Mouse (Mus musculus): ENCODE results near the gene Sesn3. TPM values are rescaled to one million over a fixed set of nuclear protein-coding genes. Genes with fewer than 3 reads are reported as not detected.

Sesn3 gene
- polyA plus RNA-seq, 1 experiment from 2014 or later = 29.1 TPM

DNA sequence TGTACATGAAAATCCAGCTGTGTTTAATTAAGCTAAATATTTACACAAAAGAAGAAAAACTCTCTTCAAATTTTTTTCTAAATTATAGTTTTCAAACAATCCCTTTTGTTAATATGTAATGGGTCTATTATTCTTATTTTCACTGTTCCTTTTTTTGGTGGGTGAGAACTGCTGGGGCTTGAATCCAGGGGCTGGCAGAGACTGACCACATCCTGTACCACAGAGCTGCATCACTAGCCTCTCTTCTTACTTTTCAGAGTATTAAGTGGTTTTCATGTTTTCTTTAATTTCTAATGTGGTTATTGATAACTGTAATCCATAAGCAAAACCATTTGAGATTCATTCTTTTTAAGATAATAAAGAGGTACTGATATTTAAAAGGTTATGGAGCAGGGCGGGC lies 19.0 kb downstream of the Sesn3 start:
- Histone ChIP-seq H3K4me1 (ENCODE audit: control insufficient read depth, insufficient read depth, low read length) (no peaks in the 10 kb centered on the region), H3K4me2 (ENCODE audit: low read depth, severe bottlenecking) (no peak overlapping the region), H3K36me3 (ENCODE audit: control insufficient read depth, insufficient read depth, low read length) (no peaks in the 10 kb centered on the region), H3K4me3 (ENCODE audit: low read depth, low read length) (no peak overlapping the region), H3K27ac (replicated peaks; ENCODE audit: low read depth, low read length) (no peak overlapping the region), H3K9me3 (ENCODE audit: control insufficient read depth, low read length) (no peaks in the 10 kb centered on the region), H3K27me3 (ENCODE audit: control insufficient read depth, insufficient read depth, low read length) (no peaks in the 10 kb centered on the region), H3K9ac (ENCODE audit: low read length) (no peak overlapping the region)
- 90% methylated on average over 1 of the region's 1 CpGs for WGBS
- no peak for ATAC-seq (ENCODE audit: insufficient number of reproducible peaks, low FRiP score, low TSS enrichment, low read depth)
- no peak for DNase-seq (ENCODE audit: low spot score)

DNA sequence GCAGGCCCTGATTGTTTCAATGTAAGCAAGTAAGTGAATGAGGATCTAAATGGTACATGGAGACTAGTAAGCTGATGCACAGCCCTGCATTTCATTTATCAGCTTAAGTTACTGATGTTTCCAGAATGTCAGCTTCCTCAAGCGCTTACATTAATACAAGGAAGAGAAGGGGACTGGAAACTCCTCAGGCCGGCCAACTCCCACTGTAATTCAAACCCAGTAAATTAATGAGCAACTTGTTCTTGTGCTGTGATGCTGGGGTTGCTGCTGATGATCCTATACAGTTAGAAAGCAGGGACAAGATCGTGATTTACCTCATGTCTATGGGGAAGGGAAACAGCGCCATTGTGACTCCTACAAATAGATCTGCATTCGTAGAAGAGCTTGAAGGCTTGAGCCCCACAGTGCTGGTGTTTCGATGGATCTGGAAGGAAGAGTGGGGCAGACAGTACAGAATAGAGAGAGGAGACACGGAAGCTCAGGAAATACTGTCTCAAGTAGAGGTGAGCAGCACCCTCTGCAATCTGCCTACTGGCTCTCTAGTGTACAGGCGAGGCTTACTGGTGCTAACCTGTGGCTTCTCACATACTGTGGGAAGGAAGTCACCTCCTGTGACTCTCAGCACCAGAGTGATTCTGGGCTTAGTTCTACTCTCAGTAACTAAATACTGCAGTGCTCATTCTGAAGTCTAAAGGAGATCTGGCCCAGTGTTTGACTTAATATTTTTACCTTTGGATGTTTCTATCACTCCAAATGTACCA lies 21.0 kb downstream of the Sesn3 start:
- Histone ChIP-seq H3K9ac (ENCODE audit: low read length) (no peak overlapping the region), H3K27ac (replicated peaks; ENCODE audit: low read depth, low read length) (no peak overlapping the region), H3K9me3 (ENCODE audit: control insufficient read depth, low read length) (no peaks in the 10 kb centered on the region), H3K4me2 (ENCODE audit: low read depth, severe bottlenecking) (no peak overlapping the region), H3K4me1 (ENCODE audit: control insufficient read depth, insufficient read depth, low read length) (no peaks in the 10 kb centered on the region), H3K36me3 (ENCODE audit: control insufficient read depth, insufficient read depth, low read length) (no peaks in the 10 kb centered on the region), H3K27me3 (ENCODE audit: control insufficient read depth, insufficient read depth, low read length) (no peaks in the 10 kb centered on the region), H3K4me3 (ENCODE audit: low read depth, low read length) (no peak overlapping the region)
- ATAC-seq (ENCODE audit: insufficient number of reproducible peaks, low FRiP score, low TSS enrichment, low read depth) (no peak), DNase-seq (ENCODE audit: low spot score) (no peak)
- 93% methylated on average over 8 of the region's 8 CpGs for WGBS

DNA sequence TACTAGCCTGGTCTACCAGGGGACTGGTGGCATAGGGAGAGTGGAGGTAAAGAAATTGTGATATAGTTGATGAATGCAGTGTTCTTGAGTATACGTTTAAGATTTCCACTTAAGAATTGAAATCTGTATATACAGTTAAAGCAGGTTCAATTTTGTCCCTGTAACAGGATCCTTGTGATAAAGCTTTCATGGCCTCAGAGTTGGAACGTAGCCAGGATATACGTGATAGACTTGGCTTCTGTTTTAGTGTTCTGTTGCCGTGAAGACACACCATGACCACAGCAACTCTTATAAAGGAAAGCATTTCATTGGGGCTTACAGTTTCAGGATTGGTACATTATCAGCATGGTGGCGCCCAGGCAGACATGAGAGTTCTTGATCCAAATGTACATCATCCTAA lies 22.3 kb downstream of the Sesn3 start:
- ATAC-seq (ENCODE audit: insufficient number of reproducible peaks, low FRiP score, low TSS enrichment, low read depth) (no peak), DNase-seq (ENCODE audit: low spot score) (no peak)
- H3K27ac ChIP-seq (replicated peaks; ENCODE audit: low read depth, low read length) = no peak overlapping the region
- H3K9ac ChIP-seq (ENCODE audit: low read length) = no peak overlapping the region
- no peaks in the 10 kb centered on the region for H3K36me3 ChIP-seq (ENCODE audit: control insufficient read depth, insufficient read depth, low read length)
- no peaks in the 10 kb centered on the region for H3K27me3 ChIP-seq (ENCODE audit: control insufficient read depth, insufficient read depth, low read length)
- no peak overlapping the region for H3K4me2 ChIP-seq (ENCODE audit: low read depth, severe bottlenecking)
- H3K4me3 ChIP-seq (ENCODE audit: low read depth, low read length) = no peak overlapping the region
- no peaks in the 10 kb centered on the region for H3K4me1 ChIP-seq (ENCODE audit: control insufficient read depth, insufficient read depth, low read length)
- WGBS = 94% methylated on average over 5 of the region's 5 CpGs
- no peaks in the 10 kb centered on the region for H3K9me3 ChIP-seq (ENCODE audit: control insufficient read depth, low read length)

DNA sequence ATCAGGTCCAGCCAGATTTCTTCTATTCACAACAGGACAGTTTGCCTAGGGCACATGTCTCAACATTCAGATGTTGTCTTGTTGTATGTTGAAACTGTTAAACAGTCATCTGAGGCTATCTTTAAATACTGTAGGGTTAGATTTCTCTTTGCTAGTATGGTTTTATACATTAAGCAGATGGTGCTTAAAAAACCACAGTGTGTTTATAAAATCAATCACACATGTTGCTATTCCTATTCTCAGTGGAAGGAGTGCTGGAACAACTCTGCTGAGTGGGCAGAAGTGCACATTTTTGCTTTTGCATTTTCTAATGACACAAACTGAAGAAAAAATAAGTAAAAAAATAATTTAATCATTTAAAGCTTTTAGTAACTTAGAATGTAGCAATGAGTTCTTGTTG lies 25.0 kb downstream of the Sesn3 start:
- DNase-seq (ENCODE audit: low spot score) = no peak
- Histone ChIP-seq H3K4me2 (ENCODE audit: low read depth, severe bottlenecking) (no peak overlapping the region), H3K27me3 (ENCODE audit: control insufficient read depth, insufficient read depth, low read length) (no peaks in the 10 kb centered on the region), H3K4me3 (ENCODE audit: low read depth, low read length) (no peak overlapping the region), H3K9me3 (ENCODE audit: control insufficient read depth, low read length) (no peaks in the 10 kb centered on the region), H3K27ac (replicated peaks; ENCODE audit: low read depth, low read length) (no peak overlapping the region), H3K36me3 (ENCODE audit: control insufficient read depth, insufficient read depth, low read length) (no peaks in the 10 kb centered on the region), H3K4me1 (ENCODE audit: control insufficient read depth, insufficient read depth, low read length) (no peaks in the 10 kb centered on the region), H3K9ac (ENCODE audit: low read length) (no peak overlapping the region)
- no peak for ATAC-seq (ENCODE audit: insufficient number of reproducible peaks, low FRiP score, low TSS enrichment, low read depth)

DNA sequence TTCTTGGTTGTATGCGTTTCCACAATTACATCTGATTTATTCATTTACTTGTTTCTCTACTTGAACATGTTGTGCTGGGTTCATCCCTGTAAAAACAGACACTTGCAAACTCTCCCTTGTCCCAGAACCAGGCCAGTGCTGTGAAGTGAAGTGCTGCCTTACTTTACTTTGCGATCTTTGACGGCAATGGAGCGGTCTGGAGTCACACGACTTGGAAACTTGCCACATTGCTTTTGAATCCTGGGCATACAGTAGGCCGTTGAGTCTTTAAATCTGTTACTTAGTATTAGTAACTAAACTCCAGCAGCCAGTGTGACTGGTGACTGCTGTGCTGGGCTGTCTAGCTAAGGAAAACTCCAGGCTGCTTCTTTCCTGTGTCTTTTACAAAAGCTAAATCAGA lies 25.9 kb downstream of the Sesn3 start:
- Histone ChIP-seq H3K27me3 (ENCODE audit: control insufficient read depth, insufficient read depth, low read length) (no peaks in the 10 kb centered on the region), H3K27ac (replicated peaks; ENCODE audit: low read depth, low read length) (no peak overlapping the region), H3K4me1 (ENCODE audit: control insufficient read depth, insufficient read depth, low read length) (no peaks in the 10 kb centered on the region), H3K4me2 (ENCODE audit: low read depth, severe bottlenecking) (no peak overlapping the region), H3K4me3 (ENCODE audit: low read depth, low read length) (no peak overlapping the region), H3K36me3 (ENCODE audit: control insufficient read depth, insufficient read depth, low read length) (no peaks in the 10 kb centered on the region), H3K9ac (ENCODE audit: low read length) (no peak overlapping the region), H3K9me3 (ENCODE audit: control insufficient read depth, low read length) (no peaks in the 10 kb centered on the region)
- ATAC-seq (ENCODE audit: insufficient number of reproducible peaks, low FRiP score, low TSS enrichment, low read depth) (no peak), DNase-seq (ENCODE audit: low spot score) (no peak)
- 84% methylated on average over 6 of the region's 6 CpGs for WGBS

DNA sequence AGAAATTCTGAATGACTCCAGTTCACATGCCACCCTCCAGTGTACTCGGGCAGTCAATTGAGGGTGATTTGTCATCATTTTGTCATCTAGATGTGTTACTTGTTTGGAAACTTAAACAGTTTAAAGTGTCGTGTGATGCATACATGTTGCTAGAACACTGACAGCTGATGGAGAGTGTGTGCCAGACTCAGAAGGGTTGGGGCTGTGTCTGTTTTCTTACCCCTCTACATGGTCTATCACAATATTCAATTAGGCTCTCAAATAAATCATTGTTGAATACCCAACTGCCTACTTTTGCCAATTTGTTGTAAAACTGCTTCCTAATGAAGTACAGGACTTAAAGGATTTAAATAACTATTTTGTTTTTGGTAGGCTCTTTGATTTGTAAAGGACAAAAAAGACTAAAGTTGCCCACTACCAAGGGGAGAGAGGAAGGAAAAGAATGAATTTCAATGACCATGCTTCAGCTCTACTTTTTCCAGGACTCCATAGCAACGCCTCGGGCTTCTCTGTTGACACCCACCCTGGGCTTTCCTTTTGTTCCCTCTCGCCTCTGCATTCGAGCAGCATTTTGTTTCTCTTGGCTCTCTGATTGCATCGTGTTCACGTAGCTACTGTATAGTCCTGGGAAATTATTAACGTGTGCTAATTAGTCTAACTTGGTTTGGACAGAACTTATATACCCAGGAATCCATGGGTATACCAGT lies 29.5 kb downstream of the Sesn3 start:
- Histone ChIP-seq H3K9me3 (ENCODE audit: control insufficient read depth, low read length) (no peaks in the 10 kb centered on the region), H3K4me1 (ENCODE audit: control insufficient read depth, insufficient read depth, low read length) (no peaks in the 10 kb centered on the region), H3K27ac (replicated peaks; ENCODE audit: low read depth, low read length) (no peak overlapping the region), H3K27me3 (ENCODE audit: control insufficient read depth, insufficient read depth, low read length) (no peaks in the 10 kb centered on the region), H3K4me2 (ENCODE audit: low read depth, severe bottlenecking) (no peak overlapping the region), H3K36me3 (ENCODE audit: control insufficient read depth, insufficient read depth, low read length) (peaks cover 2% of the 10 kb centered on the region; the same call in 1 of the 2 replicates), H3K4me3 (ENCODE audit: low read depth, low read length) (no peak overlapping the region), H3K9ac (ENCODE audit: low read length) (no peak overlapping the region)
- 85% methylated on average over 9 of the region's 9 CpGs for WGBS
- ATAC-seq (ENCODE audit: insufficient number of reproducible peaks, low FRiP score, low TSS enrichment, low read depth) (no peak), DNase-seq (ENCODE audit: low spot score) (no peak)

DNA sequence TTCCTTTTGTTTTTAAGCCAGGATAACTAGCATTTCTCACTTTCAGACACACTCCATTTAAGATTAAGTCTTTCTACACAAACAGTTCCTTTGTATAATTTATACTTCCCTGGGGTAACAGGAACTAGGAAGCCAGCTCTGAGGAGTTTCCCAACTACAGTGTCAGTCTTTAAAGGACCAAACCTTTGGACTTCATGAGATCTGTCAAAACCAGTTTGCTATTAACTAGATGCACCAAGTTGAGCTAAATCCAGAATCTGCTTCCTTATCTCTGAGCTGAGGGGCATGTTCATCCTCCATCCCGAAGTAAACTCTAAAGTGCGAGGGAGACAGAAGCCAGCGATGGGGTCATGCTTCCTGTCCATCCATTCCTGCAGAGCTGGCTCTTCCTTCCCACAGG lies 32.5 kb downstream of the Sesn3 start:
- Histone ChIP-seq H3K9ac (ENCODE audit: low read length) (no peak overlapping the region), H3K36me3 (ENCODE audit: control insufficient read depth, insufficient read depth, low read length) (peaks cover 2% of the 10 kb centered on the region; the same call in 1 of the 2 replicates), H3K9me3 (ENCODE audit: control insufficient read depth, low read length) (no peaks in the 10 kb centered on the region), H3K4me1 (ENCODE audit: control insufficient read depth, insufficient read depth, low read length) (no peaks in the 10 kb centered on the region), H3K27me3 (ENCODE audit: control insufficient read depth, insufficient read depth, low read length) (no peaks in the 10 kb centered on the region), H3K4me2 (ENCODE audit: low read depth, severe bottlenecking) (no peak overlapping the region), H3K27ac (replicated peaks; ENCODE audit: low read depth, low read length) (no peak overlapping the region), H3K4me3 (ENCODE audit: low read depth, low read length) (no peak overlapping the region)
- no peak for DNase-seq (ENCODE audit: low spot score)
- WGBS = 95% methylated on average over 3 of the region's 3 CpGs
- no peak for ATAC-seq (ENCODE audit: insufficient number of reproducible peaks, low FRiP score, low TSS enrichment, low read depth)

DNA sequence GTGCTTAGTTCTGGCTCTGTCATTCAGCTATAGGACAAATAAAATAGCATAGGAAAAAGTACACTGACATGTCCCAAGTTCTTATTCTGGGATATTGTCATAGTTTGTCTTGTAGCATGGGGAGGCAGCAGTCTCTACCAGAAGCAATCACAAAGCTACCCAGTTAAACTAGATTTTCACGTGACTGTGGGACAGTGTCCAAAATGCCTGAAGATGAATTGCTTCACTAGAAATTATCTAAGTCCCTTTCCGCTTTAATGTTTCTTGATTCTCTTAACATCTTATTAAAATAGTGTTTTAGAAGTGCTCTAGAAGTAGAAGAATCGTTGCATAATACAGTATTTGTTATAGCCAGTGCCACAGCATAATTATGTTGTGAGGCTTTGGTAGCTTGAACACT lies 39.1 kb downstream of the Sesn3 start:
- ATAC-seq (ENCODE audit: insufficient number of reproducible peaks, low FRiP score, low TSS enrichment, low read depth) = no peak
- DNase-seq (ENCODE audit: low spot score) = no peak
- Histone ChIP-seq H3K36me3 (ENCODE audit: control insufficient read depth, insufficient read depth, low read length) (peaks cover 6% of the 10 kb centered on the region), H3K4me3 (ENCODE audit: low read depth, low read length) (no peak overlapping the region), H3K9me3 (ENCODE audit: control insufficient read depth, low read length) (no peaks in the 10 kb centered on the region), H3K27ac (replicated peaks; ENCODE audit: low read depth, low read length) (no peak overlapping the region), H3K4me2 (ENCODE audit: low read depth, severe bottlenecking) (no peak overlapping the region), H3K4me1 (ENCODE audit: control insufficient read depth, insufficient read depth, low read length) (no peaks in the 10 kb centered on the region), H3K27me3 (ENCODE audit: control insufficient read depth, insufficient read depth, low read length) (no peaks in the 10 kb centered on the region), H3K9ac (ENCODE audit: low read length) (no peak overlapping the region)
- WGBS = 95% methylated on average over 3 of the region's 3 CpGs
